Mouse (Mus musculus): ENCODE measurements around the gene Hus1.

GRCm38 (mm10) chr11:9020207-9020606 is 9.2 kb upstream of the Hus1 start:
- TF ChIP-seq CTCF (IDR thresholded peaks at IDR 0.05; ENCODE audit: low read depth, low read length) (no peak), POLR2A (IDR thresholded peaks at IDR 0.05; ENCODE audit: borderline replicate concordance, low read depth, low read length) (no peak)
